Mouse (Mus musculus): ENCODE measurements at regions not wholly inside any gene's neighbourhood (a gene's known extent, or its start where the extent isn't known, plus 50 kb on each side); places are given as distances from the start of the nearest gene placed in this dataset.

- peak; percentile 62 for DNase-seq (ENCODE audit: low read depth, low spot score)
Measured at GRCm38 (mm10) chrY:4072666-4073065, 301.2 kb downstream of the Gm3376 start.

DNA sequence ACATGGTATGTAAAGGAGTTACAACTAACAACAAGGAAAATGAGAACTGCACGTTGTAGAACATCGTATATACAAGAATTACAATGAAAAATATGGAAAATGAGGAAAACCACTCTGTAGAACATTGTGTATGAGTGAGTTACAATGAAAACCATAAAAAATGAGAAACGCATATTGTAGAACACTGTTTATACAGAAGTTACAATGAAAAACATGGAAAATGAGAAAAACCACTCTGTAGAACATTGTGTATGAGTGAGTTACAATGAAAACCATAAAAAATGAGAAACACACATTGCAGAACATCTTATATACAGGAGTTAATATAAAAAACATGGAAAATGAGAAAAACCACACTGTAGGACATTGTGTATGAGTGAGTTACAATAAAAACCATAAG, 302.1 kb downstream of the Gm3376 start:
- peak; percentile 23 for DNase-seq (ENCODE audit: low read depth, low spot score)
